Mouse (Mus musculus): ENCODE measurements around the gene Egr2.

- TF ChIP-seq CTCF (conservative IDR thresholded peaks at IDR 0.05; ENCODE audit: low read length), result no peak
- no peak for TF ChIP-seq NANOG (IDR thresholded peaks at IDR 0.05; ENCODE audit: borderline replicate concordance, low read length)
Observed at GRCm38 (mm10) chr10:67526435-67526834, 8.8 kb upstream of the Egr2 start.

Data from E14TG2a.4 (cell line).